Mouse (Mus musculus) thymus, postnatal 36 days (tissue): ENCODE results near the gene Esr1.

Experiments used
- DNase-seq, 2 experiments: peaks; one replicate each; pipeline ENCODE4 v3.0.0; 2022; ENCODE audit warnings: mixed read lengths in 2 of 2

Esr1 gene

DNA sequence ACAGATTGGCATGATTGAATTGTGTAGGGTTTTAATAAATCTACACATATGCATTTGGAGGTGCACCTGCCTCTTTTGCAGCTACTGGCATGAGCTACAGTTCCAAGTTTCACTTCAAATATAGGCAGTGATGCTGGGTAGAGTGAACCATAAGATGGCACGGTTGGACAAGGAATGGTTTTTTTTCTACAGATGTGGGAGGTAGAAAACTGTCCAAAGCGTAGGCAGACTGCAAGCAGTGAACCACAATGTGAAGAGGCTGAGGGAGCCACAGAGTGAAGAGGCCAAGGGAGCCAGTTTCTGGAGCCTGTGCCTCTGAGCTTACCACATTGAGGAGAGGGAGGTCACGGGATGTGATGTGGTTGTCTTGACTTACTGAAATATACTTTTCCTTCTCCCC, 238.5 kb downstream of the Esr1 start:
- DNase-seq: no peak

GRCm38 (mm10) chr10:4875076-4875737, 263.8 kb downstream of the Esr1 start:
- DNase-seq: no peak

DNA sequence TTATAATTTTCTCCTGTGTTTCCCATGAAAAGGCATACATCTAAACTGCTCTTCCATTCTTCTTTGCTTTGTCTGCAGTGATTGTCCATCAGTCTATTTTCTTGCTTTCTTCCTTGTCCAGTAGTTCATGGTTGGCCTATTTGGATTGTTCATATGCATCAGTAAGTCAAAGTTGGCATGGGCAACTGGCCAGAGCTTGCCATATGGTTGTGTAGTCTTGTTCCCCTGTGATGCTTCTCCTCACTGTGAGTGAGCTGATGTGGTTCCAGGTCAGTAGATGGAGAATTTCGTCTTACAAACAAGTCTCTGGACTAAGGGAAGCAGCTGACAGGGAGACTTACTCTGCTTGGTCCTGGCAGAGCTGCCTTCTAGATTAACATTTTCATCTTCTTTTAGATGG, 270.0 kb downstream of the Esr1 start:
- no peak for DNase-seq

- DNase-seq: no peak
Measured at GRCm38 (mm10) chr10:4885506-4885905, 274.1 kb downstream of the Esr1 start.

DNA sequence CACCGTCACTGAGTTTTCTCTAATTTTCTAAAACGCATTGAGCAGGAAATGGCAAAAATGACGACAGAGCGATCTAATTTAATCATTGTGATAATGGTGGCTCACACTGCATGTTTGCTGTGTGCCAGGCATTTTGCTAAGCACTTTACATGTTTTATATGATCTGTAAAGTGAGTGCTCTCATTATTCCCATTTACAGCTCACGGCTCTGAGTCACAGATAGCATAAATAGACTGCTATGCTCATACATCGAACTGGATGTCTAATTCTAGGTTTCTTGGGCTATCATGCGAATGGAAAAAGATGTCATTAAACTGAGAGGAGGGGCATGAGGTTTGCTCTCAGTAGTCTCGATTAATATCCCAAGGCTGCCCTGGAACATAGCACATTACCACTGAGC, 274.6 kb downstream of the Esr1 start:
- DNase-seq: no peak

- DNase-seq: no peak
Measured at GRCm38 (mm10) chr10:4893475-4893874, 282.1 kb downstream of the Esr1 start.

DNA sequence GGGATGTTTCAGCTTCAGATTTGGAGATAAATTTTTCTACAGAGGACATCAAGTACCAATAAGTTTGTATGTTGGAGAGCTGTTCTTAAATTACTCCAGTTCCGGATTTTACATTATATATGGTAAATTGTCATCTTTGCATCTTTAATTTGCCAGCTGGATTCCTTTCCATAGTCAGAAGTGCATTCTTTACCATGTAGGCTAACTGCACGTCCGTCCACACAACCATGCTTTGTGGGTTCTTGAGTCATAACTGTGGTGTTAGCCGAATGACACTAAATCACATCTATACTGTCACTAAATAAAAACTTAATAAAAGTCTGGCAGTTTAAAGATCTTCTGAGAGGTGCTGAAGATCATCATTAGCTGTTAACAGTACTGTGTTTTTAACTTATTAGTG, 286.4 kb downstream of the Esr1 start:
- DNase-seq: no peak

GRCm38 (mm10) chr10:4900324-4900723, 288.9 kb downstream of the Esr1 start:
- DNase-seq: peak; percentile 7 to 9

- peak; percentile 5 to 26 for DNase-seq
Measured at GRCm38 (mm10) chr10:4909271-4909670, 297.9 kb downstream of the Esr1 start.

- no peak for DNase-seq
Measured at GRCm38 (mm10) chr10:4910451-4910850, 299.1 kb downstream of the Esr1 start.

- DNase-seq: no peak
Measured at GRCm38 (mm10) chr10:4919046-4919445, 307.7 kb downstream of the Esr1 start.

- DNase-seq: no peak
Measured at GRCm38 (mm10) chr10:4923616-4924015, 312.2 kb downstream of the Esr1 start.

- DNase-seq: no peak
Measured at GRCm38 (mm10) chr10:4924391-4924790, 313.0 kb downstream of the Esr1 start.

DNA sequence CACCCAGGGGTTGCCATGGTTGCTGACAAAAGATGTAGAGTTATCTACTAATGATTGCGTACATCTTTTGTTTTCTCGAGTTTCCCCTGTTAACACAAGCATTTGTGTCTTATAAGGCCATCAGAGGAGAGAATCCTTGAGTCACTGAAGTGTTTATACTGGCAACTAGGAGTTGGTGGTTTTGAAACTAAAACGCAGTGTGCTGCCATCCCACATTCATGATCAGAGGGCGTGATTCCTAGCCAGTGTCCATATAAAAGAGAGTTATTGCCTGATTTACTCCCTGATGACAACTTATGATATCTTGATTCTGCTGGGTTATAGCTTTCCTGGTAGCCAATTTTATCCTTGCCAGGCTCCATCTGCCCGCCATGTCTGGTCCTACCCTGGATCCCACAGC, 331.8 kb downstream of the Esr1 start:
- no peak for DNase-seq

DNA sequence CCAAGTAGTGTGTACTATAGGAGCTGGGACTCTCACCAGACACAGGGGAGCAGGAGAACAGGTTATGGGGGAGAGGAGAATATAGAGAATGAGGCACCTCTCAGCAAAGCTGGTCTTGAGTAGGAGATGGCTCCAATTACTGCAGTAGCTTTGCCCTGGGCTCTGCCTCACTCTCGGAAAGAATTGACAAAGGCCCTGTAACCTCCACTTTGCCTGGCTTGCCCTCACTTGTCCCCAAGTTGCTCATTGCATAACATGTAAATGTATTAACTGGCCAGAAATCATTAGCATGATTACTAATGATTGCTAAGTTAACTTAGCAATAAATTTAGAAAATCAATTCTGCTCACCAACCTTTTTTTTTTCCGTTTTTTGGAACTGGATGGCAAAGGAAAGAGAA, 333.3 kb downstream of the Esr1 start:
- no peak for DNase-seq

GRCm38 (mm10) chr10:4965768-4966167, 354.4 kb downstream of the Esr1 start:
- DNase-seq: no peak

DNA sequence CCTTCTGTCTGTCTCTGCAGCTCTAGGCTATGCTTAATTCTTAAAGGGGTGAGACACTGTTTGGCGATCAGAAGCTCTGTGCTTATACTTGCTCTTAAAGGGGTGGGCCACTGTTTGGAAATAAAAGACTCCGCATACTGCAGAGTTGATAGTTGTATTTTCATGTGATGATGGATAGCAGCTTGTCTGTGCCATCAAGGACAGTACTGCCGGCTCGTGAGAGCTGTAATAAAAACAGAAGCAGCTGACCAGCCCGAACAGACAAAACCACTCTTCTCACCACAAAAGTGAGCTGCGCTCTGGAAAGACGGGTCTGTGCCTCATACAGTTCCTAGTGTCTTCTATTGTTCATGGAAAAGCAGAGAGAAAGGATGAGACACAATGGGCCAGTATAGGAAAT, 359.8 kb downstream of the Esr1 start:
- DNase-seq: no peak

DNA sequence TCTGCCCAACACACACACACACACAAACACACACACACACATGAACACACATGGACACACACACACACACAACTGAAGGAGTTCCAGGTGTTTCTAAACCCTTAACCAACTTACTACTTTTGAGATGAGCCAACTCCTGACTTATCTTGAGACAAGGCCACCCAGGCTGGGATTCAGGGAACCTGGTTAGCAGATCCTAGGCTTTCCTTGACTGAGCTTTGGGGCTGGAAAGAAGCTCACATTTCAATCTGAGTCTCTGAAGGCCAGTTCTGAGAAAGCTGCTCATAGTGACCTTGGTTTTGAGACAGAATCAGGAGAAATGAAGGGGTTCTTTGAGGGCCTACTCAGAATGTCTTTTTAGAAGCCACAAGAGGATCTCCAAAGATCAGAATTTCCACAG, 360.2 kb downstream of the Esr1 start:
- no peak for DNase-seq

- no peak for DNase-seq
Measured at GRCm38 (mm10) chr10:4972026-4972425, 360.6 kb downstream of the Esr1 start.

DNA sequence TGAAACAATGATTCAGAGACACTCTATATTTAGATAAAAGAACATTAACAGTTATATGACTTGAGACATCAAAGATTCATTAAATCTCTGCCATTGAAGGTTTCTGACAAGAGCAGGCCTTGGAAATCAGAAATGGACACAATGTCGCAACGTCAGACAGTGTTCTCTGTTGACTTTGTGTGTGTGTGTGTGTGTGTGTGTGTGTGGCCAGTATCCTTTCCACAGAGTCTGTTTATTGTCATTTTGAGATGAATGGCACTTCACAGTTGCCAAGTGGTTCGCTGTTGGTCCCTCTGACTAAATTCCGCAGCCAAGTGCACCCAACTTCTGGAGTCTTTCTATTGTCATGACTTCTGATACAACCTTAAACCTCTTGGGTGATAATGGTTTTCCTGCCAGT, 362.9 kb downstream of the Esr1 start:
- DNase-seq: no peak

GRCm38 (mm10) chr10:4976557-4976956, 365.2 kb downstream of the Esr1 start:
- no peak for DNase-seq

DNA sequence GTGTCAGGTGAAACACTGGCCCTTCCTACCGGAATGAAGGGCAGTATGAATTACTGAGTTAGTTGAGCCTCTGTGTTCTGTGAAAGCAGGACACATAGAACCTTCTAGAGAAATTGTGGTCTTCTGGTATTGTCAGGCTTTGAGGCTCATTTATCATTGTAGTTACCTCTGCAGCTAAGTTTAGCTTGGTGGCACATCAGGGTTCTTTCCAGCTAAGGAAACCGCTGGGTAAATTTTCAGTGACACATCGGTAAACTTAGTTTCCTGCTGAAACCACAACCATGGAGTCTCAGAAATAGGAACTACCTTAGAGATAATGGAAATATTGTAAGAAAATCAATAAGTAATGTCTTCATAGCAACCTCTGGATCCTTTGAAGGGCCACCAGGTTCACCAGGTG, 366.0 kb downstream of the Esr1 start:
- DNase-seq: no peak

DNA sequence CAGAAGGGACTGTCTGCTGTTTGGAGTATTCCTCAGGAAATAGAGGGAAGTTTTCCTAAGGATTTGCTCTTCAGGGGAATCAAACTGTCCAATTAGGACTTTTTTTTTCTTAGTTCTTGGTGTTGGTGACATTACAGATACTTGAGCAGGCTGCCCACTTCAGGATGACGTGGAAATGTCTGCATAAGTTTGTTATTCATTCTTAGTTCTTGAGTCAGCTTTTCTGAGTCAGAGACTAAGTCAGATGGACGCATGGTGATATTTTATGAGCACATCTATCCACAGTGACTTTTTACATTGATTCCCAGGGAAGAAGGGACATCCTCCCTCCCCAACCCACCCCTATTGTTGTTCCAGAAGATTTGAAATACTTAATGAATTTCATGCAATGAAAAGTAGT, 372.5 kb downstream of the Esr1 start:
- no peak for DNase-seq

DNA sequence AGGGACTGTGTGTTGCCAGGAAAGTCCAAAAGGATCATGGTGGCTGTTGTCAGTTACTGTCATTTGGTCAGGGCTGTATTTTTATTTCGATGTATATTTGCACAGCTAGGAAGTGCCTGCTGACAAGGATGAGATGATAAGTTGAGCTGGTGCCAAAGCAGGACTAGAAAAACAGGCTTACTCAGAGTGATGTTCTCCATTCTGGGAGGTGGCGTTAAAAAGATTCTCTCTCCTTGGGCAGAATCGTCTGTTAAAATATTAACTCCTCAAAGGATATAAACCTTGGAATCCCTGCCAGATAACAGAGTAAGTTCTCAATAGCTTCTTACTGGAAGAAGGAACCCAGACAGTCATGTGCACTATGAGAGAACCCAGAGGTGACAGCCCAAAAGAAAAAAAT, 382.4 kb downstream of the Esr1 start:
- no peak for DNase-seq

DNA sequence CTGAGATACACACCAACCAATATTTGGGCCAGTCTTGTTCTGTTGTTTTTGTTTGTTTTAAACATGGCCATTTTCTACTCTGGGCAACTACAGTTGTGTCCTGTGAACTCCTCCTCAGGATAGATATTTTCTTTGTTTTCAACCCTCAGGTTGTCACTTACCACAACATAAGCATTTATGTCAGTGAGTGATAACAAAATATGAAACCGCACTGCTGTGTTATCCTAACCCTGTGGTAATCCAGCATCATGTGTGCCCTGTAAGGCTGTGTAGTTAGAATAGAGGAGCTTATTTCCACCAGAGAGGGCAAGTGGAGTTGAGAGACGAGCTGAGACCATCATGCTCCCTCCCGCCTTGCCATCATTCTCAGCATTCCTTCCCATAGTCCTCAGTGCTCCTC, 385.2 kb downstream of the Esr1 start:
- DNase-seq: no peak
